Mouse (Mus musculus) macrophage (primary cell): ENCODE data around the gene Meis2. TPM values are rescaled to one million over a fixed set of nuclear protein-coding genes. Genes with fewer than 3 reads are reported as not detected.

Experiments used
- H3K27ac ChIP-seq: fragments of 350-480 bp; formaldehyde crosslinking; 2 replicates; pipeline ENCODE4 v1.9.0; 2021
- H3K36me3 ChIP-seq: fragments of 350-480 bp; formaldehyde crosslinking; 2 replicates; pipeline ENCODE4 v1.9.0; 2021; ENCODE audit errors: inconsistent target
- H3K4me3 ChIP-seq: fragments of 350-480 bp; formaldehyde crosslinking; 2 replicates; pipeline ENCODE4 v1.9.0; 2021; ENCODE audit errors: inconsistent target
- H3K79me2 ChIP-seq: fragments of 350-480 bp; formaldehyde crosslinking; 2 replicates; pipeline ENCODE4 v1.9.0; 2021; ENCODE audit errors: inconsistent target
- WGBS: methylation state at CpG from one replicate; pipeline ENCODE4 v1.1.7; 2026; ENCODE audit warnings: inconsistent platforms; ENCODE audit not compliant: missing documents; 5-methylcytosine and 5-hydroxymethylcytosine counted together
- polyA plus RNA-seq: library from polyadenylated mRNA; stranded (reverse); fragments of 250-400 nt; gene quantifications from 3 replicates; pipeline ENCODE4 v1.2.4, GENCODE M21; 2018; ENCODE audit warnings: inconsistent platforms

Meis2 gene
- polyA plus RNA-seq, 1 experiment from 2014 or later = not detected

DNA sequence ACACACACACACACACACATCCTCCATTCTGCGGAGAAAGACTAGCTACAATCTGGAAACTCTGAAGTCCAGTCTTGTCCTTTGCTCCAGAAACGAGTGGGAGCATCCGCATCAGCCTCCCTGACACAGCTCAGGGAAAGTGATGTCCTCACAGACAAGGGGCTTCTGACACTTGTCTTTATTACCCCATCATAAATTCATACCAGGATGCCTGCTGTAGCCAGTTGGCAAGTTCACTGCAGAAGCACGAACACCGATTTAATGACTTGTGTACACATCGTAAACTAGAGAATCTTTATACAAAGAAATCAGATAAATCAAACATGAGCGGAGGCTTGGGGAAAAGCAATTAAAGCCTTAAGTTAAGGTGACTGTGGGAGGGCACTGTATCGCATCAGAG, 122.6 kb downstream of the Meis2 start:
- WGBS = 94% methylated on average over 7 of the region's 8 CpGs
- Histone ChIP-seq H3K27ac (no peak overlapping the region), H3K4me3 (no peak overlapping the region), H3K79me2 (no peaks in the 10 kb centered on the region), H3K36me3 (no peaks in the 10 kb centered on the region)

DNA sequence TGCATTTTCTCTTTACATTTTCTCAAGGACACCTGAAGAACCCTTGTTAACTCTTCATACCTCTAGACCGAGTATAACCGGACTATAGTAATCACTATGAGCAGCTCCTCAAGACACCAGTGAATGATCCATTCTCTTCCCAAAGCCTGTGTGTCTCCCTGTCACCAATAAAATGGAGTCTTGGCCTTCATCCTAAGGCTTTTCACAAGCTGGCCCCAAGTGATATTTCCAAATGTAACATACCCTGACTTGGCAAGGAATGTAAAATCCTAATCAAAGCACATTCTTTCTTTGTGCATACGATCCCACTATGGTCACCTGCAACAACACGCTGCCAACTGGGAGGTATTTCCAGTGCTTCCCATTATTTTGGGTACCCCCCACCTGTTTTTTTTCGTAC, 125.8 kb downstream of the Meis2 start:
- no peaks in the 10 kb centered on the region for H3K79me2 ChIP-seq
- H3K36me3 ChIP-seq = no peaks in the 10 kb centered on the region
- no peak overlapping the region for H3K27ac ChIP-seq
- 90% methylated on average over 5 of the region's 5 CpGs for whole genome bisulfite sequencing
- no peak overlapping the region for H3K4me3 ChIP-seq

DNA sequence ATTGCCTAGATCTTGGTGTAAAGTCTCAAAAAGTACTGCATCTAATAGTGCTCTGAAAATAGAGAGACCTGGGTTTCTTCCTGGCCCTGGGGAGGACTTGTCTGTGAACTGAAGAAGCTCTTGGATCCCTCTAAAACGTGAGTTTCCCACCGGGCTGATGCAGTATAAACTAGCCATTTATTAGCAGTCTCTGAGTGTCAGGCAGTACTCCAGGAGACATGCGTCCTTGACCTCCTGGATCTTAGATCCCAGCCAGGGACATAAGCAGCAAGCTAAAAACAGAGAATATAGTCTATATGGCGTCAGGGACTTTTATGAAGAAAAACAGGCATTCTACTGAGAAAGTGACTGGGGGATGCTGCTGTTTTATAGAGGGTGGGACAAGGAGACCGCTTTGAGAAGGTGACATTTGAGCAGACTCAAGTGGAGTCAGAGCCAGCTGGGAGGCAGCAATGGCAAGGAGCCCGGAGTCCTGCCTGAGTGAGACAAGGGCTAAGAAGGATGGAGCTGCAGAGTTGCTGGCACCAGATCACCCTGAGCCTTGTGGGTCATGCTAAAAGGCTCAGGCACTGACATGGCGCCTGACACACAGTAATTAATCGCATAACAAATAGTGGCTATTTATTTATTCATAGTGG, 126.6 kb downstream of the Meis2 start:
- 93% methylated on average over 8 of the region's 8 CpGs for WGBS
- no peak overlapping the region for H3K4me3 ChIP-seq
- no peaks in the 10 kb centered on the region for H3K36me3 ChIP-seq
- H3K27ac ChIP-seq = no peak overlapping the region
- H3K79me2 ChIP-seq = no peaks in the 10 kb centered on the region

DNA sequence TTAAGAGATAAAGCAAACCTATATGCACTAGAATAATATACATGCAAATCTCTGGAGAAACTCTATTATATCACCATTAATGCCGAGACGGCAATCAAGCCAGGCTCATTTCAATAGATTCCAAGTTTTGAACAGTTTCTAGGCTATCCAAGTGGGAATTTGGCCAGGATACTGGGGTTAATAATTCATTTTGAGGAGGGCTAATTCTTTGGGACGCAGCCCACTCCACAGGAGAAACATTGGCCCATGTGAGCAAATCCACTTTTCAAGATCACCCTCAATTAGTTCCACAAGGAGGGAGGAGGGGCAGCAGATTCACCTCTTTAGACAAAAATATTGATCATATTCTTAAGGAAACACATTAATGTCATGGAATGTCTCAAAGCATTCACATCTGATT, 127.3 kb downstream of the Meis2 start:
- no peak overlapping the region for H3K27ac ChIP-seq
- no peak overlapping the region for H3K4me3 ChIP-seq
- no peaks in the 10 kb centered on the region for H3K79me2 ChIP-seq
- no peaks in the 10 kb centered on the region for H3K36me3 ChIP-seq
- WGBS = 92% methylated on average over 3 of the region's 3 CpGs

DNA sequence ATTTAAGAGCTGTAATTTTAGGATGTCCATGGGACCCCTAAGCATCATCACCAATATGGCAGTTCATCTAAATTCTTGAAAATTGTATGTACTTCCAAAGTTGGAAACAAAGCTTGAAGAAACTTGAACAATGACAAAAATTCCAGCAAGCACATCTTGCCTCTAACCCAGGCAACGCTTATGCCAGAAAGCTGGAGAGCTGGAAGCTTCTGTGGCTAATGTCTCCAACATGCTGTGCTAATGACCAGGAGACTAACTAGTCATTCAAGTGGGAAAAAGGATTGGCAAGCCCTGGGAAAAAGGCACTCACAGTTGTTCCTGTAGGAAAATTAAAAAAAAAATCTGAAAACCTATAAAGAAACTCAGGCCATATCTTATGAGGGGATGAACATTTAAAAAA, 127.7 kb downstream of the Meis2 start:
- H3K79me2 ChIP-seq = no peaks in the 10 kb centered on the region
- no peak overlapping the region for H3K27ac ChIP-seq
- H3K36me3 ChIP-seq = no peaks in the 10 kb centered on the region
- no peak overlapping the region for H3K4me3 ChIP-seq
- WGBS = 94% methylated on average over 1 of the region's 1 CpGs

DNA sequence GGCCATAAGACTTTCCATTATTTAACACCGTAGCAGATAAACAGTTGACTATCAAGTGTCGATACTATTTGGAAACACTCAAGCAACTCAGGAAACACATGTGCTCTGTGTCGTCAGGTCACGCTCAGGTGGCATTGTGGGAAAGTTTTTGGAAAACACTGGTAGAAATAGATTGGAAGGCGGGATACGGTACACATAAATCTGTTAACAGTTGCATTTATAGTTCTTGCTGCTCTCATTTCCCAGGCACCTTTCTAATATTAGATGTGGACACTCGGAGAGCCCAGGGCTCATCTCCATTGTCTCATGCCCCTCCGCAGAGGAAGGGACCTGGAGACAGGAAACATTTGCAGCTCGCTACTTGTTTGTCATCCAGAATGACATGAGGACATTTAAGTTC, 128.9 kb downstream of the Meis2 start:
- Histone ChIP-seq H3K79me2 (no peaks in the 10 kb centered on the region), H3K4me3 (no peak overlapping the region), H3K36me3 (no peaks in the 10 kb centered on the region), H3K27ac (no peak overlapping the region)
- 91% methylated on average over 9 of the region's 9 CpGs for WGBS

DNA sequence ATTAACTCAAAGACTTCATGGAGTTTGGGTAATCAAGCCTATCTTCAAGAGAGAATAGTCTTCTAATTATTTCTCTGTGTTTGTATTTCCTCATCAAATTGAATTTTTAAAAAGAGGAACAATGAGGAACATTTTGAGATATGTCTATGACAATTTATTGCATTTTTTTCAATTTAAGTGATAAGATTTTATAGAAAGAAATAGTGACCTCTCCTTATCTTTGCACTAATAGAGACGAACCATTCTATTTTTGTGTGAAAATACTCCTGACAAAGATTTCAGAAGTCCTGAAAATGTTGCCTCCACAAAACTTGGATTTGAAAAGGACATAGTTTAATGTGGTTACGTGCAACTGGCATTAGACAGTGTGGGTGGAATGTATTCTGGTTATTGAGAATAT, 131.3 kb downstream of the Meis2 start:
- 85% methylated on average over 2 of the region's 2 CpGs for WGBS
- Histone ChIP-seq H3K4me3 (no peak overlapping the region), H3K27ac (no peak overlapping the region), H3K36me3 (no peaks in the 10 kb centered on the region), H3K79me2 (no peaks in the 10 kb centered on the region)

DNA sequence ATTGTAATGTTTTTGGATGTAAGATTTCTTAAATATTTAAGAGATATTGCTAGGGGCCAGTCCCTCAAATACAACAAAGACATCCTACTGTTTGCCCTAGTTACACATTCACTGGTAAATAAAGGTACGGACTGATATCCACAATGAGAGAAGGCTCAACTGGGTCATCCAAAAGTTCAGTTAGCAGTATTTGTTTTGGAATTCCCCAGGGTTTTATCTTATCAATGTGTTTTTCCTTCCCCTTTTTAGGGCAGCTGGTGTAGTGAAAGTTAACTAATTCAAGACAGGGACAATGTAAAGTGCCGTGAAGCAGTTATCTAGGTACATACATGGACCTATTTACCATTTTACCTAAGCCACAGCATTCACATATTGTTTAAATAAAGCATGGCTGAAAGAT, 132.4 kb downstream of the Meis2 start:
- Histone ChIP-seq H3K79me2 (no peaks in the 10 kb centered on the region), H3K4me3 (no peak overlapping the region), H3K27ac (no peak overlapping the region), H3K36me3 (no peaks in the 10 kb centered on the region)
- WGBS = 52% methylated on average over 2 of the region's 2 CpGs

DNA sequence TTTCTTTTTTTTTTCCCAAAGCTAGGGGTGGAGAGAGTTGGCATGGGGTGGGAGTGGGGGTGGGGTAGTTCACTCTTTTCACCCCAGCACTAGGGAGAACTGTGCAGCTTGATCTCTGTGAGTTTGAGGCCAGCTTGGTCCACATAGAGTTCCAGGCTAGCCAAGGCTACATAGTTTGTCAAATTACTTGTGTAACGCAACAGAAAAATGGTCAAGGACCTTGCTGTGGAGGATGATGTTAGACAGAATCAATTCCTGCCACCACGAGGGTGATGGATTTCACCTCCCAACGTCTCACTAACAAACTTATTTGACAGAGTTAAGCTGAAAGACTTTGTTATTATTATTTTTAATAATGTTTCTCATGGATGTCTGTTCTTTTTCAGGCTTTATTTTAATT, 139.9 kb downstream of the Meis2 start:
- Histone ChIP-seq H3K36me3 (no peaks in the 10 kb centered on the region), H3K4me3 (no peak overlapping the region), H3K79me2 (no peaks in the 10 kb centered on the region), H3K27ac (no peak overlapping the region)
- WGBS = 80% methylated on average over 3 of the region's 3 CpGs

DNA sequence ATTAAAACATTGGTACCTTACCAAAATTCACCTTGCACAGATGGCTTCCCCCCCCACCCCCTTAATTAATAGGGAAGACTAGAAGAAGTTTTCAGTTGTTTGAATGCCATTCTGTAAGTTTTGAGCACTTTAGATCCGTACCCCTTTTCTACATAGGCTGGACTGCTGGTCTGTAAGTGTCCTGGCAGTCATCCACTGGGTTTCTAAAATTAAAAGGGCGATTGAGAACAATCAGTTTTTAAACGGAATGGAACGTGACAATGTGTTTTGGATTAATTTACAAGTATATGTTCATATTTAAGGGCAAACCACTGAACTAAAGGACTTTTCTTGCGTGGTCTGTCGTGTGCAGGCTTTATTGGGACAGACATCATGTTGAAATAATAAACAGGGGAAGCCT, 141.2 kb downstream of the Meis2 start:
- no peaks in the 10 kb centered on the region for H3K36me3 ChIP-seq
- 88% methylated on average over 6 of the region's 6 CpGs for WGBS
- H3K4me3 ChIP-seq = no peak overlapping the region

DNA sequence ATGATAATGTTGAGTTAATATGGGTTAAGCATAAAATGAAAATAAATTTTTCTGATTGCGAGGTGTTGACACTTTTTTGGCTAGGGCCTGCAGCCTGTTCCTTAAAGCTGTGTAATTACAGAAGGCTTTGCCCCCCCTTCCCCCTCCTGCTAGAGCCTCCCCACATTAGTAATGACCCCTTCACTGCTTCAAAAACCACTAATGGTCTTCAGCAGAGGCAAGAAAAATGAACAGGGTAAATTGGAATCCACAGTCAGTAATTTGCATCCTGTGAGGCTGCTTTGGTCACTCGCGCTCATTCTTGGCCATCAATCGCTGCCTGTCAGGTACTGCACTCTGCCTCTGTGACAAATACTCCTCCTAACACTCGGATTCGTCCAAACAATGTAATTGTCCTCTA, 142.4 kb downstream of the Meis2 start:
- no peaks in the 10 kb centered on the region for H3K36me3 ChIP-seq
- H3K4me3 ChIP-seq = no peak overlapping the region
- H3K79me2 ChIP-seq = no peaks in the 10 kb centered on the region
- H3K27ac ChIP-seq = no peak overlapping the region
- 72% methylated on average over 6 of the region's 6 CpGs for WGBS

More for the DNA sequence above, 141.2 kb downstream of the Meis2 start:
- H3K27ac ChIP-seq = no peak overlapping the region
- H3K79me2 ChIP-seq = no peaks in the 10 kb centered on the region

DNA sequence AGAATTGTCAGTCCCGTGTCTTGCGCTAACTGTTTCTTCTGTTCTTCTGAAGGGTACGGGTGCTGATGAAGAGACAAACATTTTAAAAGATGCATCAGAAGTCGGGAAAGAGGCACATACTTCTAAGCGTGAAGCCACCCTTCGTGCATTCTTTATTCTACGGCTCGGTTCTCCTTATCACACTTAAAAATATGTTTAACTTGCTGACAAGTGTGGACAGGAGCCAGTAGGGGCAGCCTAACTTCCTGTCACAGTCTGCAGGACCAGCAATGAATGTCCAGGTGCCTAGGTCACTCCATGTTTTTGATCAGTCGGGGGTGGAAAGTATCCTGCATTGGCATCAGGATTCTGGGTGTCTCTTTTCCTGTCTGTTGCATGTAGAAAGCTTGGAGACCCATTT, 144.0 kb downstream of the Meis2 start:
- H3K4me3 ChIP-seq = no peak overlapping the region
- H3K79me2 ChIP-seq = no peaks in the 10 kb centered on the region
- H3K27ac ChIP-seq = no peak overlapping the region
- WGBS = 83% methylated on average over 9 of the region's 9 CpGs
- no peaks in the 10 kb centered on the region for H3K36me3 ChIP-seq

DNA sequence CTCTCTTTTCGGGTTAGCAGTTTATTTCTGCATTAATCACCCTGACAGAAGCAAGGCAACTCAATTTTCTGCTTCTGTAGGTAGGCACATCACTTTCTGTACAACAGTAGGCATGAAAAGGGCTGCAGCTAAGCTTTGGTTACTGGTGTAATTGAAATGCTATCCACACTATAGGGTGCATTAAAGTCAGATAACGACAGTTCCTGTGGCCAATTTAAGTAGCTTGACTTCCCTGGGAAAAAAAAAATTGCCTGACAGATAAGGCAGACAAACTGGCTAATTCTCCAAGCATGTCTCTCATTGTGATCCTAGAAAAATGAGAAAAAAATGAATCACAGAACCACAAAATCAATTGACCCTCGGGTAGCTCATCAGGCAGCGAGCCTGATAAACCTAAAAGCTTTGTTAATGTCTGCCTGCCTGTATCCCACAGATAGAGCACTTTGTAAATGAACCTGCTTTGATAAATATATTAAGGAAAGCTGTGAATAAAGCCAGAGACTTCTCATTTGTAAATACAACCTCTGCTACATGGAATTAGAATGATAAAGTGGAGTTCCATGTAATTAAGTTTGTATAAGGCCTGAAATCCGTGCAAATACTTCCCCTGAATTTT, 145.2 kb downstream of the Meis2 start:
- WGBS = 85% methylated on average over 5 of the region's 5 CpGs
- Histone ChIP-seq H3K36me3 (no peaks in the 10 kb centered on the region), H3K27ac (no peak overlapping the region), H3K4me3 (no peak overlapping the region), H3K79me2 (no peaks in the 10 kb centered on the region)

DNA sequence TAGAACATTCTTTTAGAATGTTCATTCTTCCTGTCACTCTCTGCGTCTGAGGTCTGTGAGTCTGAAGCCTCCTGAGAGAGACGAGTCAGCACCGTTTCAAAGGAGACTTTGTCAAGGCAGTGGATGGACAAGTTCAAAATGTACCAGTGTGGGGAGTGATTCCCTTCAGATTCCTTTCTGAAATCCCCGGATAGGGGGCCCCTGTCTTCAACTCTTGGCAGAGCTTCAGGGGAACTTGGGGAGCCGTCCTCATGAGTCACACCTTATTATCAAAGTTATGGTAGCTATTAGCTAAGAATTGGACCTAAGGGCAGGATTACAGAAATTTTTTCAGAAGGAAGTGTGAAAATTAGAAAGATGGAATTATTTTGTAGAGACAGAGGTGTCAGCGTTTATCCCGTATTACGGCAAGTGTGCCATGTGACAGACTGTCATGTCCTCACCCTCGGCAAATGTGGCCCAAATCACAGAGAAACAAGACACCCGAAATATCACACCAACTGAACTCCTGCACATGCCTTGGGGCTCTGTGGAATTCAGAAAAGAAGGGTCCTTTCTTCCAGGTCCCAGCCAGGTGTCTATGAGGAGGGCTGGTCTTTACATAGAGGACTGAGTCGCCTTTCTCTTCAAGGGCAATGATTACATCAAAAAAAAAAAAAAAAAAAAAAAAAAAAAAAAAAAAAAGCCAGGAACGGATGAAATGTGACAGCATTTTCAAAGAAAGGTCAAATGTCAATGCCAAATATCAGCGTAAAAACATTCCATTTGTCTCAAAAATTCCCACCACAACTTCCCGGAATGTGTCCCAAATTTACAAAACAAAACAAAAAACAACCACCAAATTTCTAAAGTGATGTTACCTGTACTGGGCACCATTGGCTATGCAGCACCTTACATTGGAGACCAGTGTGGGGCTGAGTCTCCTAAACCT, 146.2 kb downstream of the Meis2 start:
- no peaks in the 10 kb centered on the region for H3K79me2 ChIP-seq
- no peak overlapping the region for H3K4me3 ChIP-seq
- H3K36me3 ChIP-seq = no peaks in the 10 kb centered on the region
- WGBS = 94% methylated on average over 11 of the region's 14 CpGs
- H3K27ac ChIP-seq = no peak overlapping the region

DNA sequence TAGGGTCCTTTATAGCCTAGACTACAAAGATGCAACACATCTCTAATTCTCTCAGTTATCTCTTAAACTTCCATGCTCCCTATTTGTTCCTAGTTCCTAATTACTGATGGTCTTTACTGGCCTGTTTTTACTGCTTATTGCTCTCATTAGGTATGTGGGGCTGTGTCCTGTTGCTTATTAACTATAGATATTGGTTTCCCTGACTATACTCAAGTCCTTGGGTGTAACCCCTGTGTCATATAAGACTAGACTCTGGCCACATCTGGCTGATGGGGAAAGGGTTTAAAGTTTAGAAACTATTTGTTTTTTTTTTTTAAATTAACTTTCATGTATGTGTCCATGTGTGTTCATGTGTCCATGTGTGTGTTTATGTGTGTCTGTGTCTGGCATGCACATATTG, 147.1 kb downstream of the Meis2 start:
- no peak overlapping the region for H3K27ac ChIP-seq
- no peak overlapping the region for H3K4me3 ChIP-seq
- H3K79me2 ChIP-seq = no peaks in the 10 kb centered on the region
- no peaks in the 10 kb centered on the region for H3K36me3 ChIP-seq
